Mouse (Mus musculus): ENCODE data around the gene Sec14l1. TPM values are rescaled to one million over a fixed set of nuclear protein-coding genes. Genes with fewer than 3 reads are reported as not detected.
A peak's percentile ranks its signal among the peaks of the same experiment; 100 is the strongest.

The Sec14l1 gene
- polyA plus RNA-seq, 1 experiment: 49.1 TPM

- peaks cover 14% of the 10 kb centered on the region for H3K4me1 ChIP-seq (ENCODE audit: control insufficient read depth, insufficient read depth, low read length)
- no peak overlapping the region for H3K4me3 ChIP-seq (ENCODE audit: insufficient read depth, low read depth, low read length)
- WGBS: 47% methylated on average over 10 of the region's 10 CpGs
- no peak overlapping the region for H3K27ac ChIP-seq (ENCODE audit: insufficient read depth, low read depth, low read length)
- no peaks in the 10 kb centered on the region for H3K36me3 ChIP-seq (ENCODE audit: control insufficient read depth, insufficient read depth, low read length)
- DNase-seq: peak; percentile 77
- no peaks in the 10 kb centered on the region for H3K27me3 ChIP-seq (replicated peaks; ENCODE audit: control insufficient read depth, insufficient read depth, low read length)
- no peak for TF ChIP-seq CTCF (conservative IDR thresholded peaks at IDR 0.05; ENCODE audit: insufficient read depth, insufficient read length, low read depth, low read length)
- TF ChIP-seq POLR2A (IDR thresholded peaks at IDR 0.05; ENCODE audit: low read depth, low read length): no peak
Measured at GRCm38 (mm10) chr11:117103523-117103922, 11.4 kb upstream of the Sec14l1 start.

DNA sequence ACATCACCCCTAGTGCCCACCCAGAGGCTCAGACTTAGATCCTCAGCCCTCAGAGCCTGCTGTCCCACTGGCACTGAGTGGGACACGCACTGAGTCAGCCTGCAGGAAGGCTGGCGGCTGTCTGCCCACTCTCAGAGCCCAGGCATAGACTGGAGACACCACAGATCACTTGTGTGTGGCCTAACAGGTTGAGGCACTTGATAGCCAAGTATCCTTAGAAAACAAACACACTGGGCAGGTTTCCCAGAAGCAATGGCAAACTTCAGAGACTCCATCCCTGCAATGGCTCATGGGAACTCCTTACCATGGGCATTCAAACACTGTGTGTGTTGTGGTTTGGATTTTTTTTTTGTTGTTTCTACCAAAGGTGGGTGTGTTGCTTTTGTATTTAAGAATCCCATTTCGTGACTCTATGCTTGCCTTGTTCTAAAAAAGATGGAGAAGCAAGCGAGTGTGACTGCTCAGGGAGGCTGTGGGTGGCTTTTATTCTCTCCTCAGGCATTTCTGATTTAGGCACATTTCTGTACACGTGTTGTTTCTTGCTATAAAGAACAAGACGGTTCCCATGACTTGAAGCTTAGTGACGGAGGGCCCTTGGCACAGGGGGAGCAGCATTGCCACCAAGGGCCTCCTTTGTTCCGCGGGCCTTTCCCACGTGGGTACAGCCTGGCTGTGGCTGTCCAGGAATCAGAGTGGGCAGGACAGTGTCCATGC, 10.8 kb upstream of the Sec14l1 start:
- peak overlapping the region; percentile 30 for H3K27ac ChIP-seq (ENCODE audit: insufficient read depth, low read depth, low read length)

DNA sequence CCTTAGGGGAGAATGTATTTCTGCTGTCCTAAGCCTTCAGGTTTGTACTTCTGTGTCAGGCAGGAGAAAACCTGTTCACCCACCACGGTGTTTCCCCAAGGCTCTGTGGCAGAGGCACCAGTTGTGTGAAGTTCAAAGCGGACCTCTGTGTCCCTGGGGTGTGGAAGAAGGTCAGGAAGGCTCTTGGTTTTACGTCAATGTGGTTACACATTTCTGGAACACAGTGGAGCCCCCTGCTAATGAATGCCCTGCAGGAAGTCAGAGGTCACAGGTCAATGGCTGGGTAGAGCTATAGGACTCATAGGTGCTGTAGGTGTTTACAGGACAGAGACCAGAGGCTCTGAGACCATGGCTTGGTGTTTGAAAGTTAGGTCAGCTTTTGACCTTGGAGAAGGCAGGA, 9.7 kb upstream of the Sec14l1 start:
- H3K4me1 ChIP-seq (ENCODE audit: control insufficient read depth, insufficient read depth, low read length): peaks cover 19% of the 10 kb centered on the region
- peak; percentile 56 for DNase-seq
- H3K27ac ChIP-seq (ENCODE audit: insufficient read depth, low read depth, low read length): no peak overlapping the region
- H3K4me3 ChIP-seq (ENCODE audit: insufficient read depth, low read depth, low read length): no peak overlapping the region
- H3K27me3 ChIP-seq (replicated peaks; ENCODE audit: control insufficient read depth, insufficient read depth, low read length): no peaks in the 10 kb centered on the region
- WGBS: 54% methylated on average over 3 of the region's 3 CpGs
- no peak for TF ChIP-seq CTCF (conservative IDR thresholded peaks at IDR 0.05; ENCODE audit: insufficient read depth, insufficient read length, low read depth, low read length)
- no peak for TF ChIP-seq POLR2A (IDR thresholded peaks at IDR 0.05; ENCODE audit: low read depth, low read length)
- H3K36me3 ChIP-seq (ENCODE audit: control insufficient read depth, insufficient read depth, low read length): no peaks in the 10 kb centered on the region

More for the DNA sequence above, 10.8 kb upstream of the Sec14l1 start:
- TF ChIP-seq CTCF (conservative IDR thresholded peaks at IDR 0.05; ENCODE audit: insufficient read depth, insufficient read length, low read depth, low read length) (no peak), POLR2A (IDR thresholded peaks at IDR 0.05; ENCODE audit: low read depth, low read length) (no peak)
- Histone ChIP-seq H3K27me3 (replicated peaks; ENCODE audit: control insufficient read depth, insufficient read depth, low read length) (no peaks in the 10 kb centered on the region), H3K36me3 (ENCODE audit: control insufficient read depth, insufficient read depth, low read length) (no peaks in the 10 kb centered on the region), H3K4me1 (ENCODE audit: control insufficient read depth, insufficient read depth, low read length) (peaks cover 19% of the 10 kb centered on the region), H3K4me3 (ENCODE audit: insufficient read depth, low read depth, low read length) (no peak overlapping the region)
- no peak for DNase-seq
- WGBS: 84% methylated on average over 10 of the region's 10 CpGs

- Histone ChIP-seq H3K4me3 (ENCODE audit: insufficient read depth, low read depth, low read length) (no peak overlapping the region), H3K27ac (ENCODE audit: insufficient read depth, low read depth, low read length) (no peak overlapping the region), H3K36me3 (ENCODE audit: control insufficient read depth, insufficient read depth, low read length) (no peaks in the 10 kb centered on the region), H3K27me3 (replicated peaks; ENCODE audit: control insufficient read depth, insufficient read depth, low read length) (no peaks in the 10 kb centered on the region), H3K4me1 (ENCODE audit: control insufficient read depth, insufficient read depth, low read length) (peaks cover 19% of the 10 kb centered on the region)
- 92% methylated on average over 7 of the region's 7 CpGs for WGBS
- DNase-seq: no peak
- TF ChIP-seq POLR2A (IDR thresholded peaks at IDR 0.05; ENCODE audit: low read depth, low read length) (no peak), CTCF (conservative IDR thresholded peaks at IDR 0.05; ENCODE audit: insufficient read depth, insufficient read length, low read depth, low read length) (no peak)
Measured at GRCm38 (mm10) chr11:117105850-117106249, 9.1 kb upstream of the Sec14l1 start.

DNA sequence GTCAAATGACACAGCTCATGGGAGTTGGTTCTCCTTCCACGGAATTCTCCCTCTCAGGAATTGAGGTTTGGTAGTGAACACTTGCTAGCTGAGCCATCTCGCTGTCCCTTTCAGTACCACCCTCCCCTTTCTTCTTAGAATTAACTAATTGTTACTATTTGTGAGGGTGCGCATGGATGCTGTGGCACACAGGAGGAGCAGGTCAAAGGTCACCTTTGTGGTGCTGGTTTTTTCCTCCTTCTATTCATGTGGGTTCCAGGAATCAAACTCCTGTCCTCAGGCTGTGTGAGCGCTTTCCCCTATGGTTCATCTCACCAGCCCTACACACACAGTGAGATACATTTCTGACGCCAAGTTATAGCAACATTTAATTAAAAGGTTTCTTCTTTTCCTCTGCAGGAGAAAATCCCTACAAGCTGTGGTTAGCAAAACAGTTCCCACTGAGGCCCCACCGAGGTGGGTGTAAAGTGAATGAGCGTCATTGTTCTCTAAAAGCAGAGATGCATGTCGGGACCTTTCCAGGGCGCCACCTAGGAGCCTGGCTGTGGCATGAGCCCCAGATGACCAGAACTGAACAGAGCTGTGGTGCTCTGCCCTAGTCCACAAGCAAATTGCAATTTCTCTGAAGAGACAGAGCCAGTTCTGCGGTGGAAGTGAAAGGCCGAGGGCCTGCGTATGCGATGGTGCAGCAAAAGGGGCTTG, 8.2 kb upstream of the Sec14l1 start:
- WGBS: 77% methylated on average over 13 of the region's 13 CpGs
- H3K4me1 ChIP-seq (ENCODE audit: control insufficient read depth, insufficient read depth, low read length): peaks cover 19% of the 10 kb centered on the region
- no peak overlapping the region for H3K27ac ChIP-seq (ENCODE audit: insufficient read depth, low read depth, low read length)
- no peak overlapping the region for H3K4me3 ChIP-seq (ENCODE audit: insufficient read depth, low read depth, low read length)
- H3K36me3 ChIP-seq (ENCODE audit: control insufficient read depth, insufficient read depth, low read length): no peaks in the 10 kb centered on the region
- no peaks in the 10 kb centered on the region for H3K27me3 ChIP-seq (replicated peaks; ENCODE audit: control insufficient read depth, insufficient read depth, low read length)
- DNase-seq: no peak
- TF ChIP-seq POLR2A (IDR thresholded peaks at IDR 0.05; ENCODE audit: low read depth, low read length) (no peak), CTCF (conservative IDR thresholded peaks at IDR 0.05; ENCODE audit: insufficient read depth, insufficient read length, low read depth, low read length) (no peak)

DNA sequence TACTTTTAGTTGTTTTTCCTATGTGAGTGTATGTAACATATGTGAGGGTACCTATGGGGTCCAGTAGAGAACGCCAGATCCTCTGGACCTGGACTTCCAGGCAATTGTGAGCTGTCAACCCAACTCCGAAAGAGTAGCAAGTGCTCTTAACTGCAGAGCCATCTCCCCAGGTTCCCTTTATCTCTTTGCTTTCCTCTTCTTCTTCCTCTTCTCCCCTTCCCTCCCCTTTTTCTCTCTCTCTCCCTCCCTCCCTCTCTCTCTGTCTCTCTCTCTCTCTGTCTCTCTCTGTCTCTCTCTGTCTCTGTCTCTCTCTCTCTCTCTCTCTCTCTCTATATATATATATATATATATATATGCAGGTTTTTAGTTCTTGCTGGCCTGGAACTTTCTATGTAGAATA, 7.1 kb upstream of the Sec14l1 start:
- no peaks in the 10 kb centered on the region for H3K27me3 ChIP-seq (replicated peaks; ENCODE audit: control insufficient read depth, insufficient read depth, low read length)
- H3K27ac ChIP-seq (ENCODE audit: insufficient read depth, low read depth, low read length): no peak overlapping the region
- no peaks in the 10 kb centered on the region for H3K36me3 ChIP-seq (ENCODE audit: control insufficient read depth, insufficient read depth, low read length)
- DNase-seq: no peak
- H3K4me1 ChIP-seq (ENCODE audit: control insufficient read depth, insufficient read depth, low read length): peaks cover 14% of the 10 kb centered on the region
- TF ChIP-seq CTCF (conservative IDR thresholded peaks at IDR 0.05; ENCODE audit: insufficient read depth, insufficient read length, low read depth, low read length) (no peak), POLR2A (IDR thresholded peaks at IDR 0.05; ENCODE audit: low read depth, low read length) (no peak)
- WGBS: 98% methylated on average over 2 of the region's 2 CpGs
- H3K4me3 ChIP-seq (ENCODE audit: insufficient read depth, low read depth, low read length): no peak overlapping the region

DNA sequence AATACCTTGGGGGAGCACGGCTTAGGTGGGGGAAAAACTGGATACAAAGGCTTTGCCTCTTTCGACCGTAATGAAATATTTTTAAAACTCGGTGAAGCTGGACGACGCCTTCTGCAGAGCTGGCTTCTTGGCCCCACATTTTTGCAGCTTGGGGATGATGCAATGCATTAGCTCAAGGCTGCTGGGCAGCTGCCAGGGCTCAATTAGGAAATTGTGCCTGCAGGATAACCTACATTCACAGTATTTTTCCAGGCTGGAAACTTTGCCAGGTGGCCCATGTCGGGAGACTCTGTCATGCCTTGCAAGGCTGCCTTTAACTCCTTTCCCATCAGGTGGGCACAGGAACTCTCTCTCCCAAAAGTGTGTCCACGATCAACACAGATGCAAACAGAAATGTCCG, 6.4 kb upstream of the Sec14l1 start:
- H3K27me3 ChIP-seq (replicated peaks; ENCODE audit: control insufficient read depth, insufficient read depth, low read length): no peaks in the 10 kb centered on the region
- H3K4me3 ChIP-seq (ENCODE audit: insufficient read depth, low read depth, low read length): no peak overlapping the region
- H3K27ac ChIP-seq (ENCODE audit: insufficient read depth, low read depth, low read length): peak overlapping the region; percentile 76
- H3K36me3 ChIP-seq (ENCODE audit: control insufficient read depth, insufficient read depth, low read length): no peaks in the 10 kb centered on the region
- DNase-seq: peak; percentile 91
- no peak for TF ChIP-seq CTCF (conservative IDR thresholded peaks at IDR 0.05; ENCODE audit: insufficient read depth, insufficient read length, low read depth, low read length)
- TF ChIP-seq POLR2A (IDR thresholded peaks at IDR 0.05; ENCODE audit: low read depth, low read length): no peak
- peaks cover 14% of the 10 kb centered on the region for H3K4me1 ChIP-seq (ENCODE audit: control insufficient read depth, insufficient read depth, low read length)
- 11% methylated on average over 9 of the region's 9 CpGs for WGBS

All from kidney, adult 2 months (tissue).